Mouse (Mus musculus) E14TG2a.4 (cell line): Measurements from ENCODE around the gene Fkbp6.

Experiments used
- CTCF ChIP-seq: conservative IDR thresholded peaks from 2 replicates; pipeline ENCODE4 v1.5.1; 2014; ENCODE audit warnings: low read length
- NANOG ChIP-seq: IDR thresholded peaks from 2 replicates; pipeline ENCODE4 v1.6.1; 2014; ENCODE audit warnings: borderline replicate concordance, low read length, mixed read lengths

DNA sequence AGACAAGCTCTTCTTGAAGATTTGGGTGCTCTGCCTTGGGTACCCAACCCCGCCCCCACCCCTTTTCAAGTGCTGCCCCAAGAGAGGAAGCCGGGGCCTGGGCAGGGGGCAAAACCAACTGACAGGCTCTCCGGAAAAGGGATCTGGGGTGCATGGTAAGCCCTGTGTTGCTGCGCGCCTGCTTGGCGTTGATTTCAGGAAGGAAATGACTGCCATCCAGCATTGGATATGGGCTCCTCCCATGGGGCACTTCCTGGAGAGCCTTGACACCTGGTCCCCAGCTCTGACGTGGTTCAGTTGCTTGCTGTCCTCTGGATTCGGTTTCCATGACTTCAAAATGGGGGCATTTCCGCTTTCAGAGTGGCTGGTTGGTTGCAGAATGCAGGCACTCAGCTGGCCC is 85.3 kb downstream of the Fkbp6 start:
- no peak for TF ChIP-seq CTCF
- no peak for TF ChIP-seq NANOG
